Mouse (Mus musculus) kidney, postnatal 0 days (tissue): ENCODE results near the gene Slc18a2. TPM values are rescaled to one million over a fixed set of nuclear protein-coding genes. Genes with fewer than 3 reads are reported as not detected.

Experiments used
- ATAC-seq: fragments of 200-750 bp; cut with Nextera tagmentation; replicated peaks from 2 replicates; pipeline ENCODE4 v1.8.0; 2017; ENCODE audit warnings: low read depth, moderate number of reproducible peaks, moderate TSS enrichment, moderate library complexity; ENCODE audit not compliant: low FRiP score
- DNase-seq: peaks from one replicate; pipeline ENCODE4 v3.0.0-alpha.2; 2016; ENCODE audit warnings: low spot score
- H3K27ac ChIP-seq: fragments of 300-500 bp; sonication (generic); 2 replicates; pipeline ENCODE4 v1.5.1; 2014; ENCODE audit warnings: mild to moderate bottlenecking
- H3K27me3 ChIP-seq: fragments of 300-500 bp; sonication (generic); 2 replicates; pipeline ENCODE4 v1.6.1; 2014; ENCODE audit warnings: low read length, mixed read lengths; ENCODE audit not compliant: insufficient read depth
- H3K36me3 ChIP-seq: fragments of 300-500 bp; sonication (generic); 2 replicates; pipeline ENCODE4 v1.6.1; 2014; ENCODE audit warnings: low read length, mixed read lengths; ENCODE audit not compliant: insufficient read depth
- H3K4me1 ChIP-seq: fragments of 300-500 bp; sonication (generic); replicated peaks from 2 replicates; pipeline ENCODE4 v1.6.1; 2014; ENCODE audit warnings: antibody characterized with exemption, low read length, mixed read lengths; ENCODE audit not compliant: insufficient read depth
- H3K4me2 ChIP-seq: fragments of 300-500 bp; sonication (generic); 2 replicates; pipeline ENCODE4 v1.6.1; 2014; ENCODE audit warnings: mild to moderate bottlenecking, low read length, moderate library complexity, mixed read lengths
- H3K4me3 ChIP-seq: fragments of 300-500 bp; sonication (generic); replicated peaks from 2 replicates; pipeline ENCODE4 v1.5.1; 2014; ENCODE audit warnings: low read depth, low read length
- H3K9ac ChIP-seq: fragments of 300-500 bp; sonication (generic); 2 replicates; pipeline ENCODE4 v1.6.1; 2014; ENCODE audit warnings: low read depth, low read length
- H3K9me3 ChIP-seq: fragments of 300-500 bp; sonication (generic); replicated peaks from 2 replicates; pipeline ENCODE4 v1.6.1; 2016; ENCODE audit warnings: low read length, inconsistent platforms, mixed read lengths
- CTCF ChIP-seq: IDR thresholded peaks from 2 replicates; pipeline ENCODE4 v1.5.1; 2016; ENCODE audit warnings: antibody characterized with exemption, low read depth, mild to moderate bottlenecking, moderate library complexity
- WGBS: fragments of 180-500 bp; shearing (Covaris S2); extraction: QIAGEN DNeasy Blood & Tissue Kit; methylation state at CpG from one replicate; pipeline ENCODE4 v1.1.7; 2014; 5-methylcytosine and 5-hydroxymethylcytosine counted together
- polyA plus RNA-seq: library from polyadenylated mRNA; unstranded; fragments of >200 nt; fragmentation: Nextera tagmentation; extraction: Ambion mirVana; gene quantifications from 2 replicates; pipeline ENCODE4 v1.2.1, GENCODE M21; 2015

Gene Slc18a2
- polyA plus RNA-seq, 1 experiment from 2014 or later = 4.1 TPM

DNA sequence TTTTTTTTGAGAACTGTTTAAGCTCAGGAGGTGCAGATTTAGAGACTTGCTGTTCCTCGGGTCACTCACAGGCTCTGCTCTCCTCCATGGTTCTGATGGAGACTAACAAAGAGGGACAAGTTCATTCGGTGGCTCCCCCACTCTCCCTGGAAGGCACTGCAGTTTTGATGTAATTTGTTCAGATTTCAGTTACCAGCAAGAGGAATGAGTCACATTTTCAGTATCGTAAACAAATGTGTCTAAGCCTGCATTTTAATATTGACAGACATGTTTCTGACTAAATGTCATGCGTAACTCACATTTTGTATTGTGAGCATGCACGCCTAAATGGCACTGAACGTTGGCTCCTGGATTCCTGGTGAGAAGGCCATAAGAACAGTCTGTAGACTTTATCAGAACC, 5.2 kb downstream of the Slc18a2 start:
- Histone ChIP-seq H3K4me1 (0 out of 2 replicates have a peak, but pooled peaks cover 2% of the 10 kb centered on the region), H3K4me2 (no peak overlapping the region), H3K9ac (no peak overlapping the region), H3K9me3 (no peaks in the 10 kb centered on the region), H3K4me3 (no peak overlapping the region), H3K27ac (no peak overlapping the region), H3K36me3 (no peaks in the 10 kb centered on the region), H3K27me3 (0 out of 2 replicates have a peak, but pooled peaks cover 8% of the 10 kb centered on the region)
- no peak for TF ChIP-seq CTCF
- WGBS = 79% methylated on average over 6 of the region's 6 CpGs
- DNase-seq (no peak), ATAC-seq (no peak)

DNA sequence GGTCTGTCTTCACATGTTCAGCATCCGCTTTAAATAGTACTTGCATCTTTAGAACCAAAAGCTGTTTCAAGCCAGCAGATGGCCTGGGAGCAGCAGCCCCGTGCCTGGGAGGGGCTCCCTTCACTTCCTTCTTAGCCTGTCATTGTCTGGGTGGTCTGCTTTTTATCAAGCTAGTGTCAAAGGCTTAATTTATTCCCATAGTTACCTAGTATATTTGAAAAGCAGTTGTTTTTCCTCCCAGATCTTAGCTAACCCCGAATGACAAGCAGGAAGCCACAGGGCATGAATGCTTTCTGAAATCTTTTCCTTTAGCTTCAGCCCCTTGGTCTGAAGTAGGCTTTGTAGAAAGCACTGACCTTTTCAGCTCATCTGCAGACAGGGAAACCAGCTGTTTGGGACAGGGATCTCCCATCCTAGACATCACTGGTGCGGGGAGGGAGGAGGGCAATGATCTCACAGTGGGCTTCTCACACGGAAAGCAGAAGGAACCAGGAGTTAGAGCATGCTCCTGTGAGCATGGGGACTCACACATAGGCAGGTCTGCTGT, 6.8 kb downstream of the Slc18a2 start:
- ATAC-seq (no peak), DNase-seq (peak; percentile 54)
- H3K36me3 ChIP-seq = no peaks in the 10 kb centered on the region
- H3K4me3 ChIP-seq = no peak overlapping the region
- H3K27ac ChIP-seq = peak overlapping the region; percentile 54
- TF ChIP-seq CTCF = no peak
- WGBS = 5% methylated on average over 5 of the region's 5 CpGs
- H3K9ac ChIP-seq = no peak overlapping the region
- H3K4me1 ChIP-seq = no peaks in the 10 kb centered on the region
- no peaks in the 10 kb centered on the region for H3K9me3 ChIP-seq
- no peaks in the 10 kb centered on the region for H3K27me3 ChIP-seq
- H3K4me2 ChIP-seq = 0 out of 2 replicates have a peak overlapping the region, but pooled peaks have one; percentile 7

DNA sequence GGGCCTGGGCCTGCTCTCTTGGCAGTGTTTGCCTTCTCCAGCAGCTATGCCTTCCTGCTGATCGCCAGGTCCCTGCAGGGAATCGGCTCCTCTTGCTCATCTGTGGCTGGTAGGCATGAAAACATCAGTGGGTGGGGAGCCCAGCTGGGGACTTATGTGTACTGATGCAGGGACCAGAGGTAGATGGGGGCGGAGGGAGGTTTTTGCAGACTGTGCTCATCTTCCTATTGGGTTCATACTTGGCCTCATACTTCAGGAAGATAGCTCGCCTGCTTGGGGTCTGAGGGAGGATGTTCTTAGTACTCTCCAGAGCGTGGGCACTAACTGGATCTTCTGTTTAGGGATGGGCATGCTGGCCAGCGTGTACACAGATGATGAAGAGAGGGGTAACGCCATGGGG, 12.5 kb downstream of the Slc18a2 start:
- Histone ChIP-seq H3K4me3 (no peak overlapping the region), H3K27me3 (no peaks in the 10 kb centered on the region), H3K4me2 (no peak overlapping the region), H3K9ac (no peak overlapping the region), H3K4me1 (no peaks in the 10 kb centered on the region), H3K9me3 (no peaks in the 10 kb centered on the region), H3K36me3 (no peaks in the 10 kb centered on the region), H3K27ac (no peak overlapping the region)
- no peak for ATAC-seq
- DNase-seq = no peak
- no peak for TF ChIP-seq CTCF
- WGBS = 93% methylated on average over 7 of the region's 7 CpGs

GRCm38 (mm10) chr19:59276354-59276753, 15.7 kb downstream of the Slc18a2 start:
- DNase-seq (no peak), ATAC-seq (no peak)
- H3K27ac ChIP-seq = no peak overlapping the region
- no peak for TF ChIP-seq CTCF
- no peak overlapping the region for H3K4me3 ChIP-seq
- H3K4me1 ChIP-seq = no peaks in the 10 kb centered on the region
- H3K4me2 ChIP-seq = no peak overlapping the region
- H3K36me3 ChIP-seq = no peaks in the 10 kb centered on the region
- no peaks in the 10 kb centered on the region for H3K9me3 ChIP-seq
- no peaks in the 10 kb centered on the region for H3K27me3 ChIP-seq
- no peak overlapping the region for H3K9ac ChIP-seq
- WGBS = 88% methylated on average over 7 of the region's 7 CpGs

DNA sequence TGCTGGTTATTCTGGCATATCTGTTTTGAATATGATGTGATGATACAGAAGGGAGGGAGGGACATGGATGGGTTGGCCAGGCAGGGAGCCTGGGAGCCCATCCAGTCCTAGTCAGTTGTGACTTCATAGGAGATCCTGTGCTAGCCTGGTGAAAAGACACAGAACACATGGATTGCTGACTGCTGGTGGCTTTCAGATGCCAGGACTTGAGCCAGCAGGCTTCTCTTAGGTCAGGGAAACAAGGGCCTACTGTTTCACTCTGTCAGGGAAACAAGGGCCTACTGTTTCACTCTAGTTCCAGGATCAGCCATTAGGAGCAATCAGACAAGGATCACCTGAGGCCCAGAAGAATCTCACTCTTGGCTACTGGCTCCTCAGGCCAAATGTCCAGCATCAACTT, 20.1 kb downstream of the Slc18a2 start:
- no peak for ATAC-seq
- TF ChIP-seq CTCF = no peak
- no peak overlapping the region for H3K27ac ChIP-seq
- H3K36me3 ChIP-seq = no peaks in the 10 kb centered on the region
- no peaks in the 10 kb centered on the region for H3K27me3 ChIP-seq
- no peaks in the 10 kb centered on the region for H3K4me1 ChIP-seq
- DNase-seq = no peak
- H3K4me2 ChIP-seq = no peak overlapping the region
- no peak overlapping the region for H3K9ac ChIP-seq
- no peak overlapping the region for H3K4me3 ChIP-seq
- H3K9me3 ChIP-seq = no peaks in the 10 kb centered on the region

- no peak for TF ChIP-seq CTCF
- no peak overlapping the region for H3K27ac ChIP-seq
Observed at GRCm38 (mm10) chr19:59282001-59282400, 21.3 kb downstream of the Slc18a2 start.

DNA sequence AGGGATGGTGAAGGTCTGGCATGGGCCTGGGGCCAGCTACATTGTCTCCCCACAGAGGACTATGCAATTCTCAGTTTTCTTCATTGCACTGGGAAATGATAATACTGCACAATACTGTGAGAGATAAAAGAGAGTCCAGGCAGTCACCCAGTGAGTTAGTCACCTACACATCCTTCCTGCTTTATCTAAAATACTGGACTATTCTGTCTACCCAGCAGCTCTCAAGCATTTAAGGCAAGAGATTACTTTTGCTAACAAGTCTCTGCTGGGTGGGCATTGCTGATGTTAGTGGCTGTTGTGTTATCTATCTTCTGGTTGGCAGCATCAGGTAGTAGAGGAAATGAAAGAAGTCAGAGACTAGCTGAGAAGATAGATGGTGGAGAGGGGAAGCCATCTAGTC, 28.3 kb downstream of the Slc18a2 start:
- DNase-seq = no peak
- Histone ChIP-seq H3K27ac (no peak overlapping the region), H3K9ac (no peak overlapping the region), H3K9me3 (no peaks in the 10 kb centered on the region), H3K4me1 (no peaks in the 10 kb centered on the region), H3K4me3 (no peak overlapping the region), H3K27me3 (no peaks in the 10 kb centered on the region), H3K36me3 (no peaks in the 10 kb centered on the region), H3K4me2 (no peak overlapping the region)
- no peak for ATAC-seq
- no peak for TF ChIP-seq CTCF

More at GRCm38 (mm10) chr19:59282001-59282400, 21.3 kb downstream of the Slc18a2 start:
- H3K36me3 ChIP-seq = no peaks in the 10 kb centered on the region
- DNase-seq (no peak), ATAC-seq (no peak)
- H3K27me3 ChIP-seq = no peaks in the 10 kb centered on the region
- no peaks in the 10 kb centered on the region for H3K4me1 ChIP-seq
- no peak overlapping the region for H3K4me3 ChIP-seq
- 73% methylated on average over 3 of the region's 3 CpGs for whole genome bisulfite sequencing
- H3K9ac ChIP-seq = no peak overlapping the region
- H3K4me2 ChIP-seq = no peak overlapping the region
- H3K9me3 ChIP-seq = no peaks in the 10 kb centered on the region
